Mouse (Mus musculus): ENCODE data around the gene Dsn1. TPM values are rescaled to one million over a fixed set of nuclear protein-coding genes. Genes with fewer than 3 reads are reported as not detected.

Gene Dsn1
- polyA plus RNA-seq, 1 experiment from 2014 or later: 31.6 TPM

GRCm38 (mm10) chr2:156957035-156957434 lies 49.9 kb downstream of the Dsn1 start:
- Histone ChIP-seq H3K4me1 (no peaks in the 10 kb centered on the region), H3K4me2 (no peak overlapping the region), H3K4me3 (no peak overlapping the region), H3K36me3 (0 out of 2 replicates have a peak, but pooled peaks cover 4% of the 10 kb centered on the region), H3K27ac (no peak overlapping the region), H3K9ac (no peak overlapping the region), H3K9me3 (no peaks in the 10 kb centered on the region), H3K27me3 (no peaks in the 10 kb centered on the region)
- 91% methylated on average over 2 of the region's 2 CpGs for WGBS
- no peak for ATAC-seq (ENCODE audit: insufficient number of reproducible peaks, low FRiP score, low TSS enrichment, low read depth)

- Histone ChIP-seq H3K36me3 (0 out of 2 replicates have a peak, but pooled peaks cover 4% of the 10 kb centered on the region), H3K4me2 (no peak overlapping the region), H3K4me1 (no peaks in the 10 kb centered on the region), H3K27me3 (no peaks in the 10 kb centered on the region), H3K27ac (no peak overlapping the region), H3K4me3 (no peak overlapping the region), H3K9me3 (no peaks in the 10 kb centered on the region), H3K9ac (no peak overlapping the region)
- WGBS: 67% methylated on average over 7 of the region's 7 CpGs
- no peak for ATAC-seq (ENCODE audit: insufficient number of reproducible peaks, low FRiP score, low TSS enrichment, low read depth)
Measured at GRCm38 (mm10) chr2:156956306-156956705, 50.6 kb downstream of the Dsn1 start.

GRCm38 (mm10) chr2:156954463-156954862 lies 52.5 kb downstream of the Dsn1 start:
- ATAC-seq (ENCODE audit: insufficient number of reproducible peaks, low FRiP score, low TSS enrichment, low read depth): no peak
- WGBS: 84% methylated on average over 5 of the region's 5 CpGs

GRCm38 (mm10) chr2:156951301-156952094 lies 55.5 kb downstream of the Dsn1 start:
- WGBS: 87% methylated on average over 10 of the region's 10 CpGs
- Histone ChIP-seq H3K4me3 (no peak overlapping the region), H3K27ac (no peak overlapping the region), H3K9ac (no peak overlapping the region), H3K27me3 (no peaks in the 10 kb centered on the region), H3K9me3 (no peaks in the 10 kb centered on the region), H3K4me2 (no peak overlapping the region), H3K4me1 (no peaks in the 10 kb centered on the region), H3K36me3 (peaks cover 21% of the 10 kb centered on the region)
- ATAC-seq (ENCODE audit: insufficient number of reproducible peaks, low FRiP score, low TSS enrichment, low read depth): no peak

More at GRCm38 (mm10) chr2:156954463-156954862, 52.5 kb downstream of the Dsn1 start:
- Histone ChIP-seq H3K9ac (no peak overlapping the region), H3K4me2 (no peak overlapping the region), H3K4me1 (no peaks in the 10 kb centered on the region), H3K36me3 (0 out of 2 replicates have a peak, but pooled peaks cover 2% of the 10 kb centered on the region), H3K9me3 (no peaks in the 10 kb centered on the region), H3K27me3 (no peaks in the 10 kb centered on the region), H3K4me3 (no peak overlapping the region), H3K27ac (no peak overlapping the region)

GRCm38 (mm10) chr2:156950816-156951215 lies 56.1 kb downstream of the Dsn1 start:
- peaks cover 26% of the 10 kb centered on the region for H3K36me3 ChIP-seq
- no peaks in the 10 kb centered on the region for H3K4me1 ChIP-seq
- WGBS: 94% methylated on average over 3 of the region's 3 CpGs
- no peak overlapping the region for H3K4me3 ChIP-seq
- H3K27ac ChIP-seq: no peak overlapping the region
- no peak overlapping the region for H3K4me2 ChIP-seq
- no peaks in the 10 kb centered on the region for H3K27me3 ChIP-seq
- no peak overlapping the region for H3K9ac ChIP-seq
- H3K9me3 ChIP-seq: no peaks in the 10 kb centered on the region
- ATAC-seq (ENCODE audit: insufficient number of reproducible peaks, low FRiP score, low TSS enrichment, low read depth): no peak

Other genes with a start within 250 kb of the Dsn1 start
- 219 and 273 TPM in 2 replicates for gene Myl9, start 231.7 kb downstream of the Dsn1 start, polyA plus RNA-seq (2015; fragmentation: Nextera tagmentation; extraction: Ambion mirVana)
- gene Tgif2, start 167.1 kb downstream of the Dsn1 start, polyA plus RNA-seq (2015; fragmentation: Nextera tagmentation; extraction: Ambion mirVana): 49.2 and 52.7 TPM in 2 replicates
- 6.6 and 9.2 TPM in 2 replicates for gene 4930518I15Rik, start 149.2 kb downstream of the Dsn1 start, polyA plus RNA-seq (2015; fragmentation: Nextera tagmentation; extraction: Ambion mirVana)
- 134 and 157 TPM in 2 replicates for gene Rab5if, start 144.0 kb downstream of the Dsn1 start, polyA plus RNA-seq (2015; fragmentation: Nextera tagmentation; extraction: Ambion mirVana)
- gene Sla2, start 120.0 kb downstream of the Dsn1 start, polyA plus RNA-seq (2015; fragmentation: Nextera tagmentation; extraction: Ambion mirVana): 0.46 and 0.63 TPM in 2 replicates
- 52.2 and 54.0 TPM in 2 replicates for gene Ndrg3, start 15.1 kb downstream of the Dsn1 start, polyA plus RNA-seq (2015; fragmentation: Nextera tagmentation; extraction: Ambion mirVana)
- gene Soga1, start 72.1 kb upstream of the Dsn1 start, polyA plus RNA-seq (2015; fragmentation: Nextera tagmentation; extraction: Ambion mirVana): 2.3 and 2.9 TPM in 2 replicates
- gene Tldc2, start 79.9 kb upstream of the Dsn1 start, polyA plus RNA-seq (2015; fragmentation: Nextera tagmentation; extraction: Ambion mirVana): not detected in 2 replicates
- 21.4 and 24.1 TPM in 2 replicates for gene Samhd1, start 128.1 kb upstream of the Dsn1 start, polyA plus RNA-seq (2015; fragmentation: Nextera tagmentation; extraction: Ambion mirVana)
- 17.3 and 18.0 TPM in 2 replicates for gene Rbl1, start 197.4 kb upstream of the Dsn1 start, polyA plus RNA-seq (2015; fragmentation: Nextera tagmentation; extraction: Ambion mirVana)

Measured in limb, embryonic 15.5 days (tissue).